Mouse (Mus musculus) erythroid progenitor cell, adult 5-6 weeks (primary cell): ENCODE measurements around the gene Pth2r. TPM values are rescaled to one million over a fixed set of nuclear protein-coding genes. Genes with fewer than 3 reads are reported as not detected.

Source experiments
- ATAC-seq: replicated peaks from 2 replicates; pipeline ENCODE4 v1.8.0; 2016; ENCODE audit warnings: moderate number of reproducible peaks, mild to moderate bottlenecking, moderate TSS enrichment, inconsistent platforms; ENCODE audit not compliant: poor library complexity, low FRiP score, severe bottlenecking
- total RNA-seq, 2 experiments: library from RNA; stranded (forward) in 1 of 2; stranded (reverse) in 1 of 2; fragments of 150-400 nt in 1 of 2; fragments of 186-747, 209-891 nt in 1 of 2; gene quantifications; 2 replicates each; pipeline versions ENCODE4 v1.2.3 to v1.2.4; 2015 to 2017; ENCODE audit warnings: low replicate concordance in 2 of 2

Pth2r gene
- total RNA-seq (2015; ENCODE audit: low replicate concordance) (not detected in 2 replicates), total RNA-seq (2017; ENCODE audit: low replicate concordance) (not detected in 2 replicates)

DNA sequence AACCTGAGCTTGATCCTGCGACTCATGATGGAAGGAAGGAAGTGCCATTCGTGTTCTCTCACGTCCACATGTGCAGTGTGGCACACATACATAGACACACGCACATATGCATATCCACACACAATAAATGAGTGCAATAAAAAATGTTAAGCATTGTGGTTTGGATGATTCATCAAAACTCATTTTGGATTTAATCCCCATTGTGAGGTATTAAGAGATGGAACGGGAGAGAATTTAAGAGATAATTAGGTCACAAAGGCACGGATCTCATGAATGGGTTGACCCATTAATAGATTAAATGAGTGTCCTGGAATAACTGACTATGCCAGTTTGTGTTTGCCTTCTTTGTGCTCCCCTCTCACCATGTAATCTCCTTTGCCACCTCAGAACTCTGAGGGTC, at the start of gene Pth2r:
Gene Pth2r (plus strand): TSS at position 301 of the 400 bp plus-strand sequence.
- no peak for ATAC-seq

- no peak for ATAC-seq
Observed at GRCm38 (mm10) chr1:65237712-65238111, 44.1 kb upstream of the Pth2r start.

- no peak for ATAC-seq
Observed at GRCm38 (mm10) chr1:65245637-65246036, 36.2 kb upstream of the Pth2r start.

GRCm38 (mm10) chr1:65280461-65280860, 1.4 kb upstream of the Pth2r start:
- ATAC-seq, result no peak

DNA sequence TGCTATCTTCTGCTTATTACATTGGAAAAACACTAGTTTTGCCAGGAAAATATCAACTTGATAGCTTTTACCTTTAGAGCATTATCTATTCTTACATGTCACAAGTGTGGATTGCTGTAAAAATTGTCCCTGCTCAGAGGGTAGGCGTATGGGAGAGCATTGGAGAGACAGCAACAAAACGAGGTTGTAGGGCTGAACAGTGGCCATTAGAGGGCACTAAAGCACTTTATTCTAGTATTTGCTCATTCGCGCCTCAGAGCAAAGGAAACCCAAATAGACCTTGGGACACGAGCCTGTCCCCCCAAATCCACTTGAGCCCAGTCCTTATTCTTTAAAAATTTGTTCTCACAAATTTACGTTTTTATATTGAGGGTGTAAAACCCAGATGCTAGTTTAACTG, 910 bp downstream of the Pth2r start:
- ATAC-seq, result no peak

DNA sequence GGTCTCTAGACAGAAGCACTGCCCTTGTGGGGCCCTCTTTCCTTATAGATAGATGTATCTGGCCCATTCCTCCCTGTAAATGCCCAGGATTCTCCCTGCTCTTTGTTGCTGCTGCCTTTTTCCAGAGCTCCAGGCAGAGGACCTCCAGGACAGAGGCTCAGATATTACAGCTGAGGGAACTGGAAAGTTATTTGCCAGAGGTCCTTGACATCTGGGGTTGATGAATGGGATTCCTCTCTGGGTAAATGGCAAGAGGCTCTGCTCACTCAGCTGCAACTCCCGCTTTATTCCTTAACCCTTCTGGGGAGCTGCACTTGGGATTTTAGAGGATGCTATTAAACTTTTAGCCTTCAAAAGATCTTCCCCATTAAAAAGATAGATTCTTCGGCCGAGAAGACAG, 26.6 kb downstream of the Pth2r start:
- ATAC-seq, result no peak

- ATAC-seq, result no peak
Observed at GRCm38 (mm10) chr1:65311214-65311933, 29.5 kb downstream of the Pth2r start.

GRCm38 (mm10) chr1:65312118-65312517, 30.3 kb downstream of the Pth2r start:
- ATAC-seq, result no peak

GRCm38 (mm10) chr1:65312896-65313295, 31.0 kb downstream of the Pth2r start:
- no peak for ATAC-seq

DNA sequence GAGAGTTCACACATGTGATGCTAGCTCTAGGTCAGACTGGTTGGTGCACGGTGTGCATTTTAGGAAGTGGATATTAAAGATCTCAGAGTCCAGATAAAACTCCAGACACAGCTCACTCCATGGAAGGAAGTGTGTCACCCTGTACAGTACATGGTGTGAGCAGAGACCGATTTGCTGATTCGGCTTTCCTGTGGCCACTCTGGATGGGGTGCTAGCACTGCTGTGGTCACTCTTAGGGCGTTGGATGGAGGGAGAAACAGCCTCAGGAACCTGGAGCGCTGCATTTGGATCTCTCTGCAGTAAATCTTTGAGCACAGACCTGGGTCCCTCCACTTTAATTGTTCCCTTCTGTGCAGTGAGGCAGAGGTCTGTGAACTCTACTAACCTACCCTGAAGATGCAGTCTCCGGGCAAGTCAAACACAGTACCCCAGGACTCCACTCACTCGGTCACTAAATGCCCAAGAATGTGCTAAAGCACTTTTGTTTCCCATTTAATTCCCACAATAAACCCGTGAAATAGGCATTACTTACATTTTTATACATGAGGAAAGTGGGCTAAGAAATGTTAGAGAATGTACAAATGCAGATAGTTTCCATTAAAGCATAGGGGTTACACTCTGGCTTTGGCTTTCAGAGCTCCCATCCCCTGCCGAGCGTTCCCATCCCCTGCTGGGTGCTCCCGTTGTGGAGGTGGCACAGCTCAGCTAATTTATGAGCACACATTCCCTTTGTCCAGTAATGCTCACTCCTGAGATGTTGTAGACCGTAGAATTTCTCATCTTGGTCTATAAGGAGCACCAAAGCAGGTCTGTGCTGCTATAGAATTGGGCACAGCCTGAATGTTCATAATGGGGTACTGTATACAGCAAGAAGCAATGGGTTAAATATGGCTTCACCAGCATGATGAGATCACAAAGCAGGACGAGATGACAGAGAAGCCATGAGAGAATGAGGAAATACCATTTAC, 32.5 kb downstream of the Pth2r start:
- no peak for ATAC-seq

- no peak for ATAC-seq
Observed at GRCm38 (mm10) chr1:65315022-65315407, 33.2 kb downstream of the Pth2r start.

GRCm38 (mm10) chr1:65334026-65334425, 52.2 kb downstream of the Pth2r start:
- no peak for ATAC-seq

- ATAC-seq, result no peak
Observed at GRCm38 (mm10) chr1:65337768-65338167, 55.9 kb downstream of the Pth2r start.

- ATAC-seq, result no peak
Observed at GRCm38 (mm10) chr1:65340240-65340639, 58.4 kb downstream of the Pth2r start.

DNA sequence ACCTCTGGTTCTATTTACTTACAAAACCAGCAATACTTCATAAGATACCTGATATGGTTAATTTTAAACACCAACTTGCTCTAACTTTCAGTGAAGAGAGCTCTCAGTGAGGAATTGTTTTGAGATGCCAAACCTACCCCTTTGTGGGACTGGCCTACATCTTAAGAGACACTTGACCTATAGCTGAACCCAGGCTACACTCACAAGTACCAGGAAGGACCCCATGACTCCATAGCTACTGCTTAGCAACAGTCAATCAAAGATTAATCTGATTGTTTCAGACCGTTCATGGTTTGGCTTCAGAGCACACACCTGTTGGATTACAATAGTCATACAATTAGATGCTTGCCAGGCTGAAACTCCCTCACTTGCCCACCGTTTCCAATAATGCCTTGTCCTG, 71.1 kb downstream of the Pth2r start:
- ATAC-seq, result no peak

- no peak for ATAC-seq
Observed at GRCm38 (mm10) chr1:65354153-65354552, 72.3 kb downstream of the Pth2r start.

- ATAC-seq, result no peak
Observed at GRCm38 (mm10) chr1:65388328-65388727, 106.5 kb downstream of the Pth2r start.

DNA sequence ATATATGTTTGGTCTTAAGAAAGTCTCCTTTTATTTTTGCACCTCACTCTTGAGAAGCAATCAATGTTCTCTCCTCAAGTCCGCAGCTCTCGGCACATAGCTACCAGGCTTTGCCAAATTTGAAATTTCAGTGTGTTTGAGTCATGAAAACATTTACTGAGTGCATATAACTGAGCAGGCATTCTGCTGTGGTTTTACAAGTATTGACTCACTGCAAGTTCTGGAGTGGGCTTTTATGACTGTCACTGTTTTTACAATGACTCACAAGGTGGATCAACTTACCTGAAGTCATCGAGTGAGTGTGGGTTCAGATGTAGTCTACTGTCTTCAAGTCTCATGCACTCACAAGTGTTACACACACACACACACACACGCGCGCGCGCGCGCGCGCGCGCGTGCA, 107.8 kb downstream of the Pth2r start:
- ATAC-seq, result no peak

DNA sequence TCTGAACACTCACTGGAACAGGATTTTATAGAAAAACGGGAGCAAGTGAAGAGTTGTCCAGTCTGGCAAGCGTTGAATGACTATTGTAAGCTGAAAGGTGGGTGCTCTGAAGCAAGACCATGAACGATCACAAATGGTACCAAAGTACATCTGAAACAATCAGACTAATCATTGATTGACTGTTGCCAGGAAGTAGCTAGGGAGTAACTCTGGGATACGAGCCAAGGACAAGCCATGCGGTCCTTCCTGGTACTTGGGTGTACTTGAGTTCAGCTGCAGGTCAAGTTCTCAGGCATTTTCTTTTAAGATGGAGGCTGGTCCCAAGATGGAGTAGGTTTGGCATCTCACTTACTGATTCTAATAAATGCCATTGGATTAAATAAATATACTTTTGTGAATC, 125.6 kb downstream of the Pth2r start:
- ATAC-seq, result no peak

DNA sequence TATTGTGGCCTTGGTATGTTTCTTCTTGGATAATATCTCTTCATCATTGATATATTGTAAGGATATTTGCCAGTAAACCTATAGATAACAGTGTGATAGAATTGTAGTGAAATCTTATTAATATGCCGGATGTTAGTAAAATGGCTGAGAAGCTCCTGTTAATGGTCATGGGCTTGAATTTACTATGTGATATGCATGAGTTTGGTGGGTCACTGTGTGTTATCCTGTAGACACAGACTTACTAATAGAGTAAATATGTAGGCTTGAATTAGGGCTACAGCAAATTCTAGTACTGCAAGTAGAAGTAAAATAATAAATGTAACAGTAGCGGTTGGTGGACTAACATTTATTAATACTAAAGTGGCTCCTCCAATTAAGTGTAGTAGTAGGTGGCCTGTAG, 139.1 kb downstream of the Pth2r start:
- no peak for ATAC-seq

GRCm38 (mm10) chr1:65422501-65423010, 140.7 kb downstream of the Pth2r start:
- ATAC-seq, result no peak
